10 mouse cellular contexts compared by ENCODE assay signal in genomic region chr7:47000644-47000983, GRCm38 (mm10). TPM values are rescaled to one million over a fixed set of nuclear protein-coding genes. Genes with fewer than 3 reads are reported as not detected.
DNase-seq lines count a peak whose midpoint lies in the region; ATAC-seq and TF ChIP-seq lines count a peak whose summit lies in the region.
"Had no signal": no experiment of that assay in that cellular context is flagged by ENCODE, and none has a peak within 500 bp of the region (broad histone marks: within the 10 kb centered on the region; RNA-seq: fewer than 3 reads in every experiment).

No protein-coding gene starts in this region.

- no peak for TF ChIP-seq CTCF in Patski (IDR thresholded peaks at IDR 0.05)

- in situ Hi-C loops in Patski (cut with MboI; ENCODE audit: low pct_unique_long_range_greater_than_20kb) = loop anchor here (10.0 kb wide), 1 partner anchor 206 kb away; the partner anchor contains the start of genes Gtf2h1 and Hps5

- H3K4me3 ChIP-seq in hindbrain, embryonic 12.5 days = no peak overlapping the region
- no peak overlapping the region for H3K4me3 ChIP-seq in hindbrain, embryonic 10.5 days
- H3K4me3 ChIP-seq in hindbrain, embryonic 16.5 days (ENCODE audit: low read length) = no peak overlapping the region

- CTCF ChIA-PET in Patski (lab: Charles Lee) = interaction anchor here (1.0 to 2.4 kb wide), 4 partner anchors 15 to 38 kb away, joined by 3 to 5 read pairs (median 4); no protein-coding TSS in a partner anchor

- no peak overlapping the region for H3K9ac ChIP-seq in hindbrain, embryonic 12.5 days
- no peak overlapping the region for H3K9ac ChIP-seq in hindbrain, embryonic 16.5 days (ENCODE audit: low read depth, low read length)

- no peak overlapping the region for H3K4me2 ChIP-seq in hindbrain, embryonic 12.5 days (replicated peaks)
- H3K4me2 ChIP-seq in hindbrain, embryonic 16.5 days (ENCODE audit: low read length) = no peak overlapping the region

- peaks cover 32% of the 10 kb centered on the region for H3K4me1 ChIP-seq in hindbrain, embryonic 12.5 days
- peaks cover 28% of the 10 kb centered on the region for H3K4me1 ChIP-seq in hindbrain, embryonic 10.5 days (replicated peaks)
- H3K4me1 ChIP-seq in hindbrain, embryonic 16.5 days (ENCODE audit: control insufficient read depth, insufficient read depth, low read depth, low read length) = peaks cover 11% of the 10 kb centered on the region

- POLR2A ChIA-PET in Patski (lab: Charles Lee) = no interaction called here

- ATAC-seq in hindbrain, embryonic 12.5 days (ENCODE audit: low FRiP score) = peak; percentile 71; the same call in 1 of the 2 replicates
- peak; percentile 90 for ATAC-seq in Patski
- ATAC-seq in hindbrain, embryonic 16.5 days = peak; percentile 81

- no peaks in the 10 kb centered on the region for H3K27me3 ChIP-seq in hindbrain, embryonic 12.5 days
- no peaks in the 10 kb centered on the region for H3K27me3 ChIP-seq in hindbrain, embryonic 10.5 days (ENCODE audit: insufficient read depth, poor library complexity, severe bottlenecking)
- H3K27me3 ChIP-seq in Patski = no peaks in the 10 kb centered on the region
- H3K27me3 ChIP-seq in hindbrain, embryonic 16.5 days (replicated peaks; ENCODE audit: control insufficient read depth, insufficient read depth, low read length) = no peaks in the 10 kb centered on the region

- no peak overlapping the region for H3K27ac ChIP-seq in hindbrain, embryonic 12.5 days
- no peak overlapping the region for H3K27ac ChIP-seq in hindbrain, embryonic 10.5 days
- H3K27ac ChIP-seq in hindbrain, embryonic 16.5 days (ENCODE audit: low read depth, low read length) = no peak overlapping the region

- no peak for DNase-seq in hindbrain, embryonic 10.5 days (ENCODE audit: low spot score)
- peak; percentile 78 for DNase-seq in Patski (ENCODE audit: low read depth, low spot score)
- DNase-seq in lung, postnatal 36 days = peak; percentile 66
- DNase-seq in right cerebral cortex, postnatal 4 days = no peak
- no peak for DNase-seq in thymus, adult 18-20 months
- no peak for DNase-seq in gastrocnemius, postnatal 14 days

- intact Hi-C loops in gastrocnemius, postnatal 14 days (cut with DNase I; ENCODE audit: low total_unique reads) = no loop called here

- H3K36me3 ChIP-seq in hindbrain, embryonic 12.5 days = peaks cover 32% of the 10 kb centered on the region
- H3K36me3 ChIP-seq in hindbrain, embryonic 10.5 days = peaks cover 38% of the 10 kb centered on the region
- H3K36me3 ChIP-seq in hindbrain, embryonic 16.5 days (ENCODE audit: control insufficient read depth, insufficient read depth, low read length) = peaks cover 18% of the 10 kb centered on the region

- no peaks in the 10 kb centered on the region for H3K9me3 ChIP-seq in hindbrain, embryonic 12.5 days (replicated peaks)
- H3K9me3 ChIP-seq in hindbrain, embryonic 10.5 days = no peaks in the 10 kb centered on the region
- H3K9me3 ChIP-seq in hindbrain, embryonic 16.5 days (ENCODE audit: control insufficient read depth, low read length) = no peaks in the 10 kb centered on the region
- H3K9me3 ChIP-seq: G1E had no signal

- WGBS in hindbrain, embryonic 12.5 days = 51% methylated on average over 3 of the region's 3 CpGs
- 77% methylated on average over 3 of the region's 3 CpGs for WGBS in hindbrain, embryonic 10.5 days
- WGBS in hindbrain, embryonic 16.5 days = 20% methylated on average over 3 of the region's 3 CpGs

RNA-seq across cellular contexts. Expression of gene Spty2d1, which starts 7.6 kb away (rescaled TPM):
- 14.7 and 16.1 TPM in 2 replicates for polyA plus RNA-seq in hindbrain, embryonic 12.5 days (2016; fragmentation: Nextera tagmentation; extraction: Ambion mirVana)
- 10.4 and 11.7 TPM in 2 replicates for polyA plus RNA-seq in hindbrain, embryonic 10.5 days (2016; fragmentation: Nextera tagmentation; extraction: Ambion mirVana)
- 19.6 TPM for polyA plus RNA-seq in Patski (2021)
- polyA plus RNA-seq in hindbrain, embryonic 16.5 days (2015; fragmentation: Nextera tagmentation; extraction: Ambion mirVana) = 7.4 and 8.0 TPM in 2 replicates
- 1 to 10 TPM; 6.0 to 7.2 TPM for total RNA-seq in gastrocnemius, postnatal 14 days (2021)

RNA-seq across cellular contexts. Expression of gene Gm9999, which starts 17.2 kb away (rescaled TPM):
- not detected in 2 replicates for polyA plus RNA-seq in hindbrain, embryonic 12.5 days (2016; fragmentation: Nextera tagmentation; extraction: Ambion mirVana)
- not detected in 2 replicates for polyA plus RNA-seq in hindbrain, embryonic 10.5 days (2016; fragmentation: Nextera tagmentation; extraction: Ambion mirVana)
- not detected for polyA plus RNA-seq in Patski (2021)
- polyA plus RNA-seq in hindbrain, embryonic 16.5 days (2015; fragmentation: Nextera tagmentation; extraction: Ambion mirVana) = not detected in 2 replicates
- not detected for total RNA-seq in gastrocnemius, postnatal 14 days (2021)
- polyA plus RNA-seq: cortical plate, adult 2 months; G1E had no signal

RNA-seq across cellular contexts. Expression of gene Uevld, which starts 42.3 kb away (rescaled TPM):
- polyA plus RNA-seq in hindbrain, embryonic 12.5 days (2016; fragmentation: Nextera tagmentation; extraction: Ambion mirVana) = 8.9 and 9.5 TPM in 2 replicates
- polyA plus RNA-seq in hindbrain, embryonic 10.5 days (2016; fragmentation: Nextera tagmentation; extraction: Ambion mirVana) = 9.9 and 12.3 TPM in 2 replicates
- polyA plus RNA-seq in Patski (2021) = 14.3 TPM
- polyA plus RNA-seq in hindbrain, embryonic 16.5 days (2015; fragmentation: Nextera tagmentation; extraction: Ambion mirVana) = 4.7 and 5.0 TPM in 2 replicates
- 10 to 100 TPM; 10.2 TPM for total RNA-seq in gastrocnemius, postnatal 14 days (2021)

RNA-seq across cellular contexts. Expression of gene Tmem86a, which starts 49.8 kb away (rescaled TPM):
- polyA plus RNA-seq in hindbrain, embryonic 12.5 days (2016; fragmentation: Nextera tagmentation; extraction: Ambion mirVana) = 19.2 and 20.2 TPM in 2 replicates
- polyA plus RNA-seq in hindbrain, embryonic 10.5 days (2016; fragmentation: Nextera tagmentation; extraction: Ambion mirVana) = 11.2 and 12.8 TPM in 2 replicates
- 87.7 TPM for polyA plus RNA-seq in Patski (2021)
- polyA plus RNA-seq in hindbrain, embryonic 16.5 days (2015; fragmentation: Nextera tagmentation; extraction: Ambion mirVana) = 25.9 and 27.3 TPM in 2 replicates
- 1 to 10 TPM; 7.2 to 8.1 TPM for total RNA-seq in gastrocnemius, postnatal 14 days (2021)

Comparison
In these comparisons a context has a peak if more than half of its experiments do, and no peak if none do; other contexts are left out.
1. DNase-seq: peak in Patski (single experiment) and lung, postnatal 36 days (single experiment); none in hindbrain, embryonic 10.5 days (single experiment), right cerebral cortex, postnatal 4 days (single experiment), thymus, adult 18-20 months (0 of 2) and gastrocnemius, postnatal 14 days (single experiment).
2. Peak in every context shown above with its lines, with median percentiles within 50 percentile points of each other: ATAC-seq.